ENCODE assay signal across 8 mouse cellular contexts in the genomic region with DNA sequence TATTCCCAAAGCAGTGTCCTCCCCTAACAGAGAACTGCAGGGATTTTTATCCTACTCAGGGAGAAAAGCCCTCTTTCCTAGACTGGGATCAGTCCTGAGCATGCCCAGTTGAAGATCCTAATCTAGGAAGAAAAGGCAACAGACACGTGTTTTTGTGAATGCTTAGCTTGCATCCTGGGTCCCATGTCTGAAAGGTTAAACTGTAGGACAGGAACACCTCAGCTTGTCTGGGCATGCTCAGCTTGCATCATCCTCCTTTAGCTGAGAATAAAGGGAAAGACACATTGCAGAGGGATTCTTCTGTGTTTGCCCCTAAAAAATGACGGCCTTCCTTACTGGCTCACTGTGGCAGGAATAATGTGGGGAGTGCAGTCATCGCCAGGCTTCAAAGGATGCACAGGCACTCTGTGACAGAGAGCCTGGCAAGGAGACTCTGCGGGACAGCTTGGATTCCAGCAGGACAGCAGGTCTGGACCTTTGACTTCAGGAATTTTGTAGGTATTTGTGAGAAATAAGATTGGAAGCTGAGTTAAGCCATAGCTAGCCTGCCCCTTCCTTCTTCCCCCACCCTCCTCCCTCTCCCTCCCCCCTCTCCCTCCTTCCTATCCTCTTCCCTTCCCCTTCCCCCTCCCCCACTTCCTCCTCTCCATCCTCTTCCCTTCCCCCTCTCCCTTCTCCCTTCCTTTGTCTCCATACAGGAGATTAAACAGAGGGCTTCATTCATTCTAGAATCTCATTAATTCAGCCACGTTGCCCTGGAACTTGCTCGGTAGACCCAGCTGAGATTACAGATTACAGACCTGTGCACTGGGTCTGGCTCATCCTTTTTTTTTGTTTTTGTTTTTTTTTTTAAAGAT. TPM values are rescaled to one million over a fixed set of nuclear protein-coding genes. Genes with fewer than 3 reads are reported as not detected.
DNase-seq lines count a peak whose midpoint lies in the region; ATAC-seq and TF ChIP-seq lines count a peak whose summit lies in the region.
"Had no signal": no experiment of that assay in that cellular context is flagged by ENCODE, and none has a peak within 500 bp of the region (broad histone marks: within the 10 kb centered on the region; RNA-seq: fewer than 3 reads in every experiment).

No protein-coding gene starts in this region.

- peak overlapping the region; percentile 27 for H3K4me2 ChIP-seq in embryonic facial prominence, embryonic 15.5 days (replicated peaks)

- no peak for ATAC-seq in embryonic facial prominence, embryonic 15.5 days (ENCODE audit: insufficient number of reproducible peaks, low FRiP score, low TSS enrichment, low read depth)
- no peak for ATAC-seq in activated CD4-positive, CD25-positive, alpha-beta regulatory T cell, adult 4 months

- no peaks in the 10 kb centered on the region for H3K9me3 ChIP-seq in ES-Bruce4 (replicated peaks; ENCODE audit: control insufficient read depth, insufficient read depth, low read length, poor library complexity, severe bottlenecking)
- no peaks in the 10 kb centered on the region for H3K9me3 ChIP-seq in embryonic facial prominence, embryonic 15.5 days (replicated peaks)

- no peak for TF ChIP-seq CTCF in ES-Bruce4 (IDR thresholded peaks at IDR 0.05; ENCODE audit: low read depth, low read length)

- no peak for TF ChIP-seq POLR2A in ES-Bruce4 (IDR thresholded peaks at IDR 0.05; ENCODE audit: insufficient read depth, low read length)

- H3K36me3 ChIP-seq in ES-Bruce4 (ENCODE audit: control insufficient read depth, insufficient read depth, low read length, poor library complexity, severe bottlenecking) (no peaks in the 10 kb centered on the region), macrophage (ENCODE audit: inconsistent target) (no peaks in the 10 kb centered on the region)
- no peaks in the 10 kb centered on the region for H3K36me3 ChIP-seq in embryonic facial prominence, embryonic 15.5 days

- no peaks in the 10 kb centered on the region for H3K79me2 ChIP-seq in macrophage (ENCODE audit: inconsistent target)

- peak overlapping the region; percentile 90 for H3K9ac ChIP-seq in ES-Bruce4 (ENCODE audit: low read depth, poor library complexity, severe bottlenecking)
- no peak overlapping the region for H3K9ac ChIP-seq in embryonic facial prominence, embryonic 15.5 days

- peak; percentile 33 for DNase-seq in 3T3-L1 (ENCODE audit: low read depth, low spot score)
- DNase-seq in adrenal gland, postnatal 10 days = no peak
- no peak for DNase-seq in gastrocnemius, adult 8-10 months (ENCODE audit: low spot score in 2 of 2)
- DNase-seq: lung, postnatal 4 days had no signal

- H3K4me3 ChIP-seq in ES-Bruce4 (ENCODE audit: low read depth, low read length) (peak overlapping the region; percentile 64), macrophage (ENCODE audit: inconsistent target) (no peak overlapping the region)
- H3K4me3 ChIP-seq in embryonic facial prominence, embryonic 15.5 days (replicated peaks) = no peak overlapping the region

- no peak for TF ChIP-seq EP300 in ES-Bruce4 (IDR thresholded peaks at IDR 0.05; ENCODE audit: insufficient read depth, low read depth, low read length)

- WGBS in embryonic facial prominence, embryonic 15.5 days = 7% methylated on average over 6 of the region's 6 CpGs
- WGBS in macrophage (ENCODE audit: missing documents) = 83% methylated on average over 5 of the region's 6 CpGs

- H3K4me1 ChIP-seq in ES-Bruce4 (ENCODE audit: control insufficient read depth, insufficient read depth, low read length) = peaks cover 2% of the 10 kb centered on the region
- peaks cover 15% of the 10 kb centered on the region for H3K4me1 ChIP-seq in embryonic facial prominence, embryonic 15.5 days

- H3K27ac ChIP-seq in ES-Bruce4 (ENCODE audit: insufficient read depth, low read length) (peak overlapping the region; percentile 99), macrophage (0 out of 2 replicates have a peak overlapping the region, but pooled peaks have one; percentile 8)
- H3K27ac ChIP-seq in embryonic facial prominence, embryonic 15.5 days (replicated peaks) = peak overlapping the region; percentile 71

- no peaks in the 10 kb centered on the region for H3K27me3 ChIP-seq in ES-Bruce4 (ENCODE audit: control insufficient read depth, insufficient read depth, low read length, poor library complexity, severe bottlenecking)
- no peaks in the 10 kb centered on the region for H3K27me3 ChIP-seq in embryonic facial prominence, embryonic 15.5 days

RNA-seq across cellular contexts. Expression of a gene that starts 14.5 kb away (rescaled TPM):
- polyA plus RNA-seq in ES-Bruce4 (2011; ENCODE audit: insufficient read depth, insufficient read length, low read depth, missing spikeins) = 19,892 and 21,149 TPM in 2 replicates
- 5,028 and 5,329 TPM in 2 replicates for polyA plus RNA-seq in embryonic facial prominence, embryonic 15.5 days (2015; fragmentation: Nextera tagmentation; extraction: Ambion mirVana)
- 1,000 to 10,000 TPM in 11 of 26 experiments, 100 to 1,000 TPM in 15; 559 to 2,446 (median 950) TPM for total RNA-seq in macrophage (2018; cell fraction: chromatin; rRNA removed)
- 1,000 to 10,000 TPM; 2,865 to 8,643 (median 4,877) TPM for total RNA-seq in macrophage (2018; cell fraction: cytosol; rRNA removed)
- total RNA-seq in macrophage (2018; cell fraction: nucleus; rRNA removed) = 1,000 to 10,000 TPM; 1,048 to 3,060 (median 1,722) TPM
- polyA plus RNA-seq in macrophage (2018) = 6,779 to 7,082 TPM (median 6,969 TPM) in 3 replicates
- 1,000 to 10,000 TPM; 6,172 to 6,732 TPM for total RNA-seq in adrenal gland, postnatal 10 days (2021)
- total RNA-seq in gastrocnemius, adult 8-10 months (2022) = 100 to 1,000 TPM; 235 to 456 (median 334) TPM
- polyA plus RNA-seq in activated CD4-positive, CD25-positive, alpha-beta regulatory T cell, adult 4 months (2017; shearing (Covaris generic)) = over 10,000 TPM; 10,605 to 11,851 TPM

RNA-seq across cellular contexts. Expression of a gene that starts 54.9 kb away (rescaled TPM):
- polyA plus RNA-seq in ES-Bruce4 (2011; ENCODE audit: insufficient read depth, insufficient read length, low read depth, missing spikeins) (not detected in 2 replicates), macrophage (2018) (not detected in 3 replicates)
- 0.88 and 1.1 TPM in 2 replicates for polyA plus RNA-seq in embryonic facial prominence, embryonic 15.5 days (2015; fragmentation: Nextera tagmentation; extraction: Ambion mirVana)
- under 1 TPM in 1 of 26 experiments, not detected in 25; 0.85 TPM for total RNA-seq in macrophage (2018; cell fraction: chromatin; rRNA removed)
- under 1 TPM in 7 of 26 experiments, not detected in 19; 0.15 to 0.29 (median 0.19) TPM for total RNA-seq in macrophage (2018; cell fraction: cytosol; rRNA removed)
- total RNA-seq in macrophage (2018; cell fraction: nucleus; rRNA removed) = 1 to 10 TPM in 2 of 26 experiments, under 1 TPM in 2, not detected in 22; 0.75 to 1.2 (median 0.94) TPM
- total RNA-seq in adrenal gland, postnatal 10 days (2021) = under 1 TPM in 1 of 2 experiments, not detected in 1; 0.60 TPM
- not detected for total RNA-seq in gastrocnemius, adult 8-10 months (2022)
- polyA plus RNA-seq in activated CD4-positive, CD25-positive, alpha-beta regulatory T cell, adult 4 months (2017; shearing (Covaris generic)) = not detected

RNA-seq across cellular contexts. Expression of a gene that starts 55.4 kb away (rescaled TPM):
- polyA plus RNA-seq in ES-Bruce4 (2011; ENCODE audit: insufficient read depth, insufficient read length, low read depth, missing spikeins) (23.1 and 26.2 TPM in 2 replicates), macrophage (2018) (14.3 to 17.0 TPM (median 16.3 TPM) in 3 replicates)
- 21.2 and 23.6 TPM in 2 replicates for polyA plus RNA-seq in embryonic facial prominence, embryonic 15.5 days (2015; fragmentation: Nextera tagmentation; extraction: Ambion mirVana)
- 100 to 1,000 TPM in 7 of 26 experiments, 10 to 100 TPM in 19; 34.7 to 125 (median 77.7) TPM for total RNA-seq in macrophage (2018; cell fraction: chromatin; rRNA removed)
- 10 to 100 TPM in 19 of 26 experiments, 1 to 10 TPM in 7; 7.1 to 16.2 (median 12.1) TPM for total RNA-seq in macrophage (2018; cell fraction: cytosol; rRNA removed)
- 10 to 100 TPM; 17.7 to 63.0 (median 34.4) TPM for total RNA-seq in macrophage (2018; cell fraction: nucleus; rRNA removed)
- total RNA-seq in adrenal gland, postnatal 10 days (2021) = 10 to 100 TPM; 23.6 to 29.8 TPM
- total RNA-seq in gastrocnemius, adult 8-10 months (2022) = 10 to 100 TPM; 16.4 to 19.4 (median 18.0) TPM
- 10 to 100 TPM; 11.6 to 14.8 TPM for polyA plus RNA-seq in activated CD4-positive, CD25-positive, alpha-beta regulatory T cell, adult 4 months (2017; shearing (Covaris generic))

Comparison
In these comparisons a context has a peak if more than half of its experiments do, and no peak if none do; other contexts are left out.
1. H3K27ac ChIP-seq: peak in every context shown above with its lines; median percentile 99 in ES-Bruce4; 71 in embryonic facial prominence, embryonic 15.5 days; 8 in macrophage.